Mouse (Mus musculus): ENCODE results near the gene Bnip3.
A peak's percentile ranks its signal among the peaks of the same experiment; 100 is the strongest.

Bnip3 gene

DNA sequence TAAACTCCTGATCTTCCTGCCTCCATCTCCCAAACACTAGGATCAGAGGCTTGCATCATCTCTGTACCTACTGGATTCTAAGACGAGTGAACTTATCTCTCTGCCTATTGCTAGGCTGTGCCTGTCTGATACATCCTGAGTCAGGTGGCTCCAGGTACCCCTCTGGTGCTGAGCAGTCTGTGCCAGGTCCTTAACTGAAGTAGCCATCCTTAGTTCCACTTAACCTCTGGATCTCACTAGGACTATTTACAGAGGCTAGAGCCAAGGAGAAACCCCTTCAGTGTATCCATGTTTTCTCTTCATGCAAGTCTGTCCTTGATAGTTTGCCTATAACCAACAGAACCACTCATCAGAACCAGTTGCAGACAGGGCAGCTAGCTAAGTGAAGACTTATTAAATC is 2.9 kb downstream of the Bnip3 start:
- no peak for DNase-seq (ENCODE audit: low read depth, low spot score)

DNA sequence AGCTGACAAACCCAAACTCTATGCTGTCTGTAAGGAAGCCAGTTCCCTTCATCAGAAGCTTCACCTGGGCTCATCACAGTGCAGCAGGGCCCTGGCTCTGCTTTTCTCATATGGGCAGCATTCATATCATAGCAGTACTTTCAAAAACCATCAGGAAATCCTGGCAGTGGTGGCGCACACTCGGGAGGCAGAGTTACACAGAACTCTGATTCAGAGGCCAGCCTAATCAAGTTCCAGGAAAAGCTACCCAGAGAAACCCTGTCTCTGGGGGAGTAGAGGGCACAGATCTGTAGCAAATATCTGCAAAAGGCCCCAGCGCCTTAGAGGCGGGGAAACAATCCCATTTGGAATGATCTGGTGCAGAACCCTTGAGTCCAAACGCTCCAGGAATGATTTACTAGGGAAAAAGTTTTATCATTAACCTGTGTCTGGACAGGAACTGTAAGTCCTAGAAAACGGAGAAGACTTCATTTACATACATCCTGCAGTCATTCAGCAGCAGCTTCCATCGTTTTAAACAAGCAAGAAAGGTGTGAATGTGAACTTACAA is 5.4 kb downstream of the Bnip3 start:
- DNase-seq (ENCODE audit: low read depth, low spot score): no peak

DNA sequence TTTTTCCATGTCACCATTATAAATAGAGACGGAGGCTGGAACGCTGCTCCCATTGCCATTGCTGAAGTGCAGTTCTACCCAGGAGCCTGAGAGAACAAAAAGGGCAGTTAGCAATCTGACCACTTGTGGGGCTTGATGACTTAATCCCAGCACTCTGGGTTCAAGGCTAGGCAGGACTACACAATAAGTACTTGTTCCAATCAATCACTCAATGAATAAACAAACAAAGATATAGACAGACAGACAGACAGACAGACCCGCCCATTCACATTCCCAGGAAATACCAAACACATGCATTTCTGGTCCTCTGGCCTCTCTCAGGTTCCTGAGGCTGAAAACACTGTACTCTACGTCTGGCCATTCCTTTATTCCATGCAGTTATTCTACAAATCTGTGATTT is 10.6 kb downstream of the Bnip3 start:
- DNase-seq (ENCODE audit: low read depth, low spot score): no peak

DNA sequence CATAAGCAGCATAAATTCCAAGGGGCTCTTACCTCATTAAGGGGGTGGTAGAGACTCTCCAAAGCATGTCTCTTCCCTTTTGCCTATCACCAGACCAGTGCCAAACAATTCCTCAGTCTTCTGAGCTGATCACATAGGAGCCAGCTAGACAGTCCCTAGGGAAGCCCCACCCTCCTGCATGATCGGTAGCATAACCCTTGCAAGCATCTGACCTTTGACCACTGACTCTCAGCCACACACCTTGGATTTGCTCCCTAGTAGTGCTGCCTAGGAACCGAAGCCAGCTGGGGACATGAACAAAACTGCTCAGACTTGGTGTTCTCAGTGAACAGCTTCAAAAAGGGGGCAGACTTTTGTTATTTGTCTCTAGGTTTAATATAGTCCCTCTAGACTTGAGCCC is 11.2 kb downstream of the Bnip3 start:
- no peak for DNase-seq (ENCODE audit: low read depth, low spot score)

- no peak for DNase-seq (ENCODE audit: low read depth, low spot score)
Observed at GRCm38 (mm10) chr7:138885365-138886289, 23.7 kb downstream of the Bnip3 start.

DNA sequence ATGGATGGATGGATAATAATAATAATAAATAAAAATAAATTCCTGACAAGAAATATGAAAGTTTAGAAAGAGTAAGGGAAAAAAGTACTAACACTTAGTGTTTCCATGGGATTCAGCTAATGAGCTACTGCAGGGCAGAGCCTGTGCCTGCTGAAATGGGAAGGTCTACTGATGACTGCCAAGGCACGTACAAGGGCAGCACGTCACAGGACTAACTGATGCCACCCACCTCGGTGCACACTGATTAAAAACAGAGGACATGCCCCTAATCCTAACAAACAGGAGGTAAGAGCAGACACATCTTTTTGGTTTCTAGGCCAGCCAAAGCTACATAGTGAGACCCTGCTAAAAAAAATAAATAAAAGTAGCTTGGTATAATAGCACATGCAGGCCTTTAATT is 25.6 kb downstream of the Bnip3 start:
- no peak for DNase-seq (ENCODE audit: low read depth, low spot score)

DNA sequence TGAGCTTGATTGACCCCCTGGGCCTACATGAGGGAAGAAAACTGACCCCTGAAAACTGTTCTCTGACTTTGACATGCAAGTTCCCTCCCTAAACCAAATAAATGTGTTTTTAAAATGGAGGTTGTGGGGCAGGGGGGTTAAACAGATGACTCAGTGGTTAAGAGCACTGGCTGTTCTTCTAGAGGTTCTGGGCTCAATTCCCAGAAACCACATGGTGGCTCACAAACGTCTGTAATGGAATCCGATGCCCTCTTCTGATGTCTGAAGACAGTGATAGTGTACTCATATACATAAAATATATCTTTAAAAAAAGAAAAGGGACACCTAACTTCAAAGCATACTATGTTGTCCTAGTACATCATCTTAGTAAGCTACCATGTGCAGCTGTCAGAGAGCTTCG is 34.3 kb downstream of the Bnip3 start:
- peak; percentile 22 for DNase-seq (ENCODE audit: low read depth, low spot score)

DNA sequence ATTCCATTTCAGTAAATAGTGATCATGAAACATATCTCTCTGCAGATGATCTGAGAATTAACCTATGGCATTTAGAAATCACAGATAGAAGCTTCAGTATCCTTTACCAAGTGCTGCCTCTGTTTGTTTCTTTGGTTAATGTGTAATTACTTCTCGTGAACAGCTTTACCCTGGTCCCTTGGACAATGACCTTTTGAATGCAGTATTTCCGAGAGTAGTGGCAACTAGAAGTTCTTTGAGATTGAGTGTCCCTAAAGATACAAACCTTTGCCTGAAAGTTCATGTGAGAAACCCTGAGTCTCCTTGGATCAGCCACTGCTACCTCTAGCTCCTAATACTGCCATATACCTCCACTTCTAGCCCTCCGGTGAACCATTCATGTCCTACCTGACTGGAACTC is 36.4 kb downstream of the Bnip3 start:
- no peak for DNase-seq (ENCODE audit: low read depth, low spot score)

DNA sequence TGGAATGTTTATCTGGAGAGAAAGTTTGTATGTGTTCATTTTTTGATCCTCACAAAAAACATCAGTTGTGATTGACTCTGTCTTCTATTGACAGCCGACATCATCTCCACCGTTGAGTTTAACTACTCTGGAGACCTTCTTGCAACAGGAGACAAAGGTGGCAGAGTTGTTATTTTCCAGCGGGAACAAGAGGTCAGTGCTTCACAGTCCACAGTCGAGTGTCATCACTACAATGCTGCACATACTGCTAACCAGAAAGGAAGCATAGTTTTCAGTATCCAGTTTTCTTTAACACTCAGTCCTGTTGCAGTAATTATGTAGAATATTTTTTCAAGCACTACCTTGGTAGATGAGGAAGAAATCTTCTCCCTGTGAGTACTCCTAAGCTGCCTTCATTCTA is 41.0 kb downstream of the Bnip3 start:
- DNase-seq (ENCODE audit: low read depth, low spot score): no peak

DNA sequence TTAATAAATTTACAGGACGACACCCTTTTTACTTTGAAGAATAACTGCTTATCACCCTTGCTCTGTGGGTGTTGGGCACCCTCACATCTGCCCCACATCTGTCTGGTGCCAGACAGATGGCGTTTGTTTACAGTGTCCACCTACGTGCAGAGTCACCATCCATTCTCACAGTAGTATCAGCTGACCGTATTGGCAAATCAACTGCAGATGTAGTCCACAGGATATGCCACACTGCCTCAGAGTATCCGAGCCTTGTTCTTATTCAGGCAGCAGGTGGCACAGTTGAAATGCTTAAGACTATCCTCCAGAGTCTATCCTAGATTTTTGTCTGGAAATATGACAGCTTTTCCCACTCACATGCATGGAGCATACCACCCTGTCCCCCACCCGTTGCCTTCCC is 42.0 kb downstream of the Bnip3 start:
- DNase-seq (ENCODE audit: low read depth, low spot score): no peak

GRCm38 (mm10) chr7:138864776-138865175 is 44.5 kb downstream of the Bnip3 start:
- no peak for DNase-seq (ENCODE audit: low read depth, low spot score)

- no peak for DNase-seq (ENCODE audit: low read depth, low spot score)
Observed at GRCm38 (mm10) chr7:138863950-138864572, 45.3 kb downstream of the Bnip3 start.

- DNase-seq (ENCODE audit: low read depth, low spot score): no peak
Observed at GRCm38 (mm10) chr7:138856670-138857069, 52.6 kb downstream of the Bnip3 start.

DNA sequence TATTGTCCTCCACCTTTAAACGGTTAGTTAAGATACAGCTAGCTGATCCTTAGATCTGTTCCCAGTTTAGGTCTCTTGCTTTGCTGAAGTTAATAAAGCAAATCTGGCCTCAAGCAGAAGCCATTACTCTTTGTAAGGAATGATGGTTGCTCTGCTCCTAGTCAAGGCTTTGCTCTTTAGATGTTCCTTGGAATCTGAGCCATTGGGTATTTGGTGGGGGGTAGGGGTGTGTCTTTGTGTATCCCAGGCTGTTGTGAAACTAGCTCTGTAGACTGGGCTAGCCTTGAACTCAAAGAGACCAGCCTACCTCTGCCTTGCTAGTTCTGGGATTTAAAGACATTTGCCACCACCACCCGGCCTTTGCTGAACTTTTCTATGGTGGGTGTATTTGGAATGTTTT is 55.1 kb downstream of the Bnip3 start:
- DNase-seq (ENCODE audit: low read depth, low spot score): no peak

- DNase-seq (ENCODE audit: low read depth, low spot score): no peak
Observed at GRCm38 (mm10) chr7:138853417-138854031, 55.8 kb downstream of the Bnip3 start.

- no peak for DNase-seq (ENCODE audit: low read depth, low spot score)
Observed at GRCm38 (mm10) chr7:138850083-138850482, 59.2 kb downstream of the Bnip3 start.

DNA sequence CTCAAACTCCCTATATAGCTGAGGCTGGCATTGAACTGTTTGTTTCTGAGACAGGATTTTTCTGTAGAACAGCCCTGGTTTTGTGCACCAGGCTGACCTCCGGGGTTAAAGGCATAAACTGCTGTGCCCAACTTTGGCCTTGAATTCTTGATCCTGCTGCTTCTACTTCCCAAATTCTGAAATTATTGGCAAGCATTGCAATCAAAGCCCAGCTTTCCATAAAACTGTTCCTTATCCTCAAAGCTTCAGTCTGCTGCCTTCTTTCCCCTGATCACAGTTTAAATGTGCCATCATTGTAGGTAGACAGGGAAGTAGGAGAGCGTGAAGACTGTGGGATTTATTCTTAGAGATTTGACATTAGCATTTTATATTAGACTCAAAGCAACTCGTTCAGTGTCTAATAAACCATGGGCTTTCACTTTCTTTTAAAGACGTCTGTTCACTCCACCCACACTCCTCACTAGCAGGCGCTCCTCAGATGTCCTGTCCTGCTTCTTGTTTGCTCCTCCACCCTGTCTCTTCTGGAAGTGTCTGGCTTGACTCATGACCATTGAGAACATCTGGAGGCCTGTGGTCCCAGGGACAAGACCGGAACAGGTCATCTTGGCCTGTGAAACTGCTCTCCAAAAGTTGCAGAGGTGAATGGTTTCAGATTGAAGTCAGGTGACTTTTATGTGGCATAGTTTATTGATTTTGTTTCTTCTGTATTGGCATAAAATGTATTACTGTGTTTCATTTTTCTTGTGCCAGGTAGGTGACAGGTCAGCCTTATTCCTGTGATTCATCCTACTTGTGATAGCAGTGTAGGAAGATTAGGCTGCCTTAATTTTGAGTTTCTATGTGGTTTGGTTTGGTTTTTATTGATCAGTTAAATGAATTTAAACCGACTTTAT is 61.0 kb downstream of the Bnip3 start:
- DNase-seq (ENCODE audit: low read depth, low spot score): no peak

GRCm38 (mm10) chr7:138847316-138848027 is 61.8 kb downstream of the Bnip3 start:
- no peak for DNase-seq (ENCODE audit: low read depth, low spot score)

GRCm38 (mm10) chr7:138846502-138846991 is 62.8 kb downstream of the Bnip3 start:
- DNase-seq (ENCODE audit: low read depth, low spot score): no peak

- peak; percentile 94 for DNase-seq (ENCODE audit: low read depth, low spot score)
Observed at GRCm38 (mm10) chr7:138845544-138846391, 63.6 kb downstream of the Bnip3 start, which contains the start of the genes Ppp2r2d and Mapk1ip1. Gene Ppp2r2d (plus strand): TSS chr7:138846079. Gene Mapk1ip1 (minus strand): TSS chr7:138846273.

Measured in telencephalon, adult 2 months (tissue).